ENCODE assay signal across 9 mouse cellular contexts in the genomic region with DNA sequence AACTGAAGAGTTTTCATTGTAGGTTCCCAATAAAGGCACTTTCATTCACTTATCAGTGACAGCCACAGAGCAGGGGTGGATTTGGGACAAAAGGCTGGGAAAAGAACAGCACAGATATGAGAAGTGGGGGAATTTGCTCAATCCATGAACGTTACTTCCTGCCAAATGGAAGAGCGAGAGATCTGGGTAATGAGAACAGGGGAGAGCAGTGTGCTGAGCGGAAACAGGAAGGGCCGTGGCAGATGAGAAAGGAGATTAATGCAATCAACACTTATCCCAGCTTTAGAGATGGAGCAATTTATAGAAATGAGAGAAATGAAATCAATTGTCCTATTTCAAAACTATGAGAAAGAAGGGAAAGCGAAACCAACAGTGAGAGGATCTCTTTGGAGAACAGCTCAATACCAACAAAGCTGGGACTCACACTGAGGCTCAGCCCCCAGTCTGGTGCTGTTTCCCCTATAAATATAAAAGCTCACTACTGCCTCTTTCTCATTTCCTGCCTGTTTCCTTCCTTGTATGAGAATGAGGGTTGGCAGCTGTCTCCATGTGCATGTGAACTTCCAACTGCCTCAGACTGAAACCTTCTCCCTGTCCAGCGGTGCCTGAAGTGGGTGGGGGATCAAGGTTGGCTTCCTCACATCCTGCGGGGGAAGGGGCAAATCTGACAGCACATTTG. TPM values are rescaled to one million over a fixed set of nuclear protein-coding genes. Genes with fewer than 3 reads are reported as not detected.
DNase-seq lines count a peak whose midpoint lies in the region; ATAC-seq and TF ChIP-seq lines count a peak whose summit lies in the region.
"Had no signal": no experiment of that assay in that cellular context is flagged by ENCODE, and none has a peak within 500 bp of the region (broad histone marks: within the 10 kb centered on the region; RNA-seq: fewer than 3 reads in every experiment).

No protein-coding gene starts in this region.

- H3K27me3 ChIP-seq in Patski (no peaks in the 10 kb centered on the region), myocyte (ENCODE audit: control insufficient read depth, insufficient read depth, insufficient read length) (no peaks in the 10 kb centered on the region)
- no peaks in the 10 kb centered on the region for H3K27me3 ChIP-seq in intestine, postnatal 0 days (replicated peaks; ENCODE audit: control insufficient read depth, insufficient read depth, low read length)
- H3K27me3 ChIP-seq: embryonic facial prominence, embryonic 13.5 days had no signal

- H3K4me1 ChIP-seq in intestine, postnatal 0 days (replicated peaks; ENCODE audit: control insufficient read depth, insufficient read depth, low read length): no peaks in the 10 kb centered on the region

- in situ Hi-C loops in Patski (cut with MboI; ENCODE audit: low pct_unique_long_range_greater_than_20kb): loop anchor here (5.0 kb wide), 1 partner anchor 81 kb away; no protein-coding TSS in a partner anchor

- no peak overlapping the region for H3ac ChIP-seq in myocyte (ENCODE audit: control insufficient read depth, insufficient read length)

- H3K4me2 ChIP-seq in intestine, postnatal 0 days (replicated peaks; ENCODE audit: low read depth): peak overlapping the region; percentile 40
- peak overlapping the region; percentile 51 for H3K4me2 ChIP-seq in myocyte (ENCODE audit: low read depth)
- H3K4me2 ChIP-seq: embryonic facial prominence, embryonic 13.5 days had no signal

- H3K9me3 ChIP-seq in intestine, postnatal 0 days (ENCODE audit: control insufficient read depth): no peaks in the 10 kb centered on the region
- H3K9me3 ChIP-seq: embryonic facial prominence, embryonic 13.5 days had no signal

- no peak overlapping the region; the same call in 1 of the 2 replicates for H3K27ac ChIP-seq in intestine, postnatal 0 days (ENCODE audit: low read depth, low read length)
- H3K27ac ChIP-seq: embryonic facial prominence, embryonic 13.5 days had no signal

- peak; percentile 21 for ATAC-seq in Patski
- ATAC-seq in intestine, postnatal 0 days: peak; percentile 13; the same call in 1 of the 2 replicates

- CTCF ChIA-PET in Patski (lab: Charles Lee): interaction anchor here (1.1 to 1.5 kb wide), 4 partner anchors 12 to 143 kb away, joined by 3 read pairs; no protein-coding TSS in a partner anchor

- WGBS in intestine, postnatal 0 days: 54% methylated on average over 7 of the region's 7 CpGs

- no peak for TF ChIP-seq POLR2A in myocyte (IDR thresholded peaks at IDR 0.05; ENCODE audit: insufficient read length, low read depth)

- TF ChIP-seq CTCF in Patski (IDR thresholded peaks at IDR 0.05): no peak
- no peak for TF ChIP-seq CTCF in intestine, postnatal 0 days (IDR thresholded peaks at IDR 0.05; ENCODE audit: low read depth)

- POLR2A ChIA-PET in Patski (lab: Charles Lee): interaction anchor here (1.0 to 1.4 kb wide), 2 partner anchors 12 to 19 kb away, joined by 3 read pairs; no protein-coding TSS in a partner anchor

- intact Hi-C loops in heart, postnatal 14 days (cut with DNase I): no loop called here

- no peaks in the 10 kb centered on the region for H3K79me2 ChIP-seq in myocyte (ENCODE audit: control insufficient read depth, insufficient read depth)

- DNase-seq in heart, adult 9 months (ENCODE audit: low spot score in 2 of 2): peak; percentile 42 to 55
- DNase-seq in heart, postnatal 14 days: no peak
- DNase-seq in Patski (ENCODE audit: low read depth, low spot score): no peak
- no peak for DNase-seq in natural killer cell, adult 2 months (ENCODE audit: low spot score in 2 of 2)
- DNase-seq in embryo, embryonic 10.5 days (ENCODE audit: low spot score): no peak
- DNase-seq in ovary, postnatal 14 days (ENCODE audit: low spot score): no peak

- no peaks in the 10 kb centered on the region for H3K36me3 ChIP-seq in intestine, postnatal 0 days (ENCODE audit: control insufficient read depth, insufficient read depth)
- no peaks in the 10 kb centered on the region for H3K36me3 ChIP-seq in myocyte (ENCODE audit: control insufficient read depth, insufficient read depth)
- H3K36me3 ChIP-seq: embryonic facial prominence, embryonic 13.5 days had no signal

- no peak overlapping the region for H3K9ac ChIP-seq in intestine, postnatal 0 days (ENCODE audit: low read depth, low read length)
- H3K9ac ChIP-seq: embryonic facial prominence, embryonic 13.5 days had no signal

- no peak overlapping the region for H3K4me3 ChIP-seq in intestine, postnatal 0 days (ENCODE audit: low read depth, low read length)
- H3K4me3 ChIP-seq in myocyte: no peak overlapping the region
- H3K4me3 ChIP-seq: embryonic facial prominence, embryonic 13.5 days had no signal

TF ChIP-seq in myocyte, 11 proteins besides CTCF, POLR2A, EP300 and RAD21:
- TF ChIP-seq USF1 (IDR thresholded peaks at IDR 0.05; ENCODE audit: low read depth) (no peak), MYOD1 (IDR thresholded peaks at IDR 0.05; ENCODE audit: control insufficient read depth in 1 of 3, insufficient read length in 2 of 3, low read depth in 2 of 3) (no peak), SRF (IDR thresholded peaks at IDR 0.05; ENCODE audit: control insufficient read depth, insufficient read length, low read depth) (no peak), REST (IDR thresholded peaks at IDR 0.05; ENCODE audit: insufficient read depth, insufficient read length) (no peak)
TF ChIP-seq in myocyte: peak in this region for 0.

RNA-seq across cellular contexts. Expression of a gene that starts 11.0 kb away (rescaled TPM):
- 10 to 100 TPM in 1 of 2 experiments, 1 to 10 TPM in 1; 6.9 to 12.0 TPM for total RNA-seq in heart, postnatal 14 days (2021)
- 20.3 TPM for polyA plus RNA-seq in Patski (2021)
- 13.8 and 15.1 TPM in 2 replicates for polyA plus RNA-seq in intestine, postnatal 0 days (2015; fragmentation: Nextera tagmentation; extraction: Ambion mirVana)
- polyA plus RNA-seq in myocyte (2012; fragmentation: generic; extraction: Trizol): 13.1 TPM

Comparison
In these comparisons a context has a peak if more than half of its experiments do, and no peak if none do; other contexts are left out.
1. DNase-seq: peak in heart, adult 9 months (2 of 2); none in heart, postnatal 14 days (0 of 2), Patski (single experiment), natural killer cell, adult 2 months (0 of 2), embryo, embryonic 10.5 days (single experiment) and ovary, postnatal 14 days (single experiment).